Mouse (Mus musculus): ENCODE results near the gene Nubpl.
"Not testable (repeated sequence)": the region's sequence is repeated elsewhere in the genome, so short reads cannot be mapped to it uniquely, and the experiment has no call there.

Nubpl gene

DNA sequence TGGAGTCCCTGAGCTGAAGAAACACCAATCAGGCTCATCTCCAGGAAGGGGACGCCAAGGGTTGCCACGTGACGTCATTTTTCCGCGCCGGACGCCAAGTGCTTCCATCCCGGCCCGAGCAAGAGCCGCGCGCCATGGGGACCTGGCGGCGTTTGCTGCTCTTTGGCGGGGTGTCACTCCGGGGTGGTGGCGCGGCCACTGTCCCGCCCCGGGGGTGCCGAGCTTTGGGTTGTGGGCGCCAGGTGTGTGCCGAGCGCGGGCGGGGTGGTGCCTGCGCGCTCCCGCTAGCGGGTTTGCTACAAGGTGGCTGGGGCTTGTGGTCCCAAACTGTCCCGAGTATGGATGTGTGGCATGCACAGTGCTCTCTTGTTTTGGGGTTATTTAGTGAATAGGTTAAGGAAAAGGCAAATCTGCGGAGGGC lies at the start of gene Nubpl:
Gene Nubpl, plus strand, starts transcription at position 88 of the 421 bp plus-strand sequence.
- DNase-seq (ENCODE audit: low spot score in 2 of 2), result peak; percentile 82 to 95

DNA sequence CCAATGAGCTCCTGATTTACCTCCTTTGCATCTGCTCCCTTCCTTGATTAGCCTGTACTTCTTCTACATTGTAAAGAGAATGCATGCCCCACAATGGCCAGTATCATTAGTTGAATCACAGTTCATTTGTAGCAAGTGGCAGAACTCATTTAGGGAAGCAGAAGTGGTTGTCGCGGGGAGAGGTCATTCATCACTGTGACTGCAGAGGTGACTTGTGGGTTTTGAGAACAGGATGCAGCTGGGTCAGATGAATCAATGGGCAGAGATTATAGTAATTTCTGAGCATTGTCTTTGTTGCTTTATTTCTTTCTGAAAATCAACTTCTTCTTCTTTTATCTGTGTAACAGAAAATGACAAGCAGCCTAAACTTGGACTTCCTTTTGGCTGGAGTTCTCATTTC lies 48.2 kb upstream of the Nubpl start:
- DNase-seq (ENCODE audit: low spot score in 2 of 2), result no peak

DNA sequence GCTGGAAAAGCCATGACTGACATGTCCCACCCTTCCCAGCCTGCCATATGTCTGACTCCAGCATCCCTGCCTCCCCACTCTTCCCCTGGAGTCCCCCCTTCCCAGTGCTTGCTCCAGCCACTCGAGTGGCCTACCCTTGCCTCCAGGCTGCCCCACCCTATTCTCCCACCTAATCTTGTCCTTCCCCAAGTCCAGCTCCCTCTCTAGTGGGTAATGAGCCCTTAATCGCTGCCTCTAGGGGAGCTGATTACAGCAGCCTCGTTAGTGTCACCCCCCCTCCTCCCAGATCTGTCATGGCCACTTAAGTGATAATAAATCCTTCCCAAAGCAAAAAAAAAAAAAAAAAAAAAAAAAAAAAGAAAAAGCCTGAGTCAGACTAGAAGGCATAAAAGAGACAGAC lies 18.2 kb upstream of the Nubpl start:
- not testable (repeated sequence) for DNase-seq (ENCODE audit: low spot score in 2 of 2)

DNA sequence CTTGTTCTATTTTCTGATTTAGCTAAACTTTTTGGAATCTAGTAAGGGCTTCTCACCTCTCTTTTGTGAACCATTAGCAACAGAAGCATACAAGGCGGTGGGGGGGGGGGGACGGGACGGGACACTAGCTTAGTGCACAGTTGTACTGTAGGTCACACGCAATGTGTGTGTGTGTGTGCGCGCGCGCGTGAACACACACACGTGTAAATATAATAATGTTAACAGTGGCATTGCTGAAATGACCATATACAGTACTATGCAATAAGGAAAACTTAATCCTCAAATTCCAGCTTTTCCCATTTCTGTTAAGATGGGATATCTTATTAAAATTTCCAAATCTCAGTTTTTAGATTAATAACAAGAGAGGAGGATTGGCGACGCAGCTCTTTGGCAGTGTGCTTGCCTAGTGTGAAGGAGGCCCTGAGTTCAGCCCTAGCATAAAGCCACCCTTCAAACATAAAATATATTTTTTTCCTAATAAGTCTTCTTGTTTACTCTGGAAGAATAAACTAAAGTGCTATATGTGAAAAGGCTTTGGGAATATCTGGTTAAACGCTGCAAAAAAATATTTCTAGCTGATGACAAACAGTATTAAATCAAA lies 388 bp upstream of the Nubpl start:
- DNase-seq (ENCODE audit: low spot score in 2 of 2), result no peak

DNA sequence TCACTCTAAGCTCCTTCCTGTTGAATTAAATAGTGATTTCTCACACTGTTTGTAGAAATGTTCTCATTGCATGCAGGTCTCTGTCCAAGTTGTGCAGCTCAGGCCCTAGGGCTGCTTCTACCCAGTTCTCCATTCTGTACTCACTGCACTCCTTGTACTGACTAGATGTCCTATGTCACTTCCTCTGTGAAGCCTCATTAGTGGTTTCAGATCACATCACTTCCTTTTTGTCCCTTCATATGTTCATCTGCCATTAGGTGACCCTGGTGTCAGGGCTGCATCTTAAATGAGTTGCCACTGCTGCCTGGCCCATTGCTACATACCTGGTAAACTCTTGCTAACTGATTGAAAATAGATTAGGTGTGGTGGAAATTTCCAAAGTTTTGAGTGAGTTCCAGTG lies 22.7 kb downstream of the Nubpl start:
- no peak for DNase-seq (ENCODE audit: low spot score in 2 of 2)

DNA sequence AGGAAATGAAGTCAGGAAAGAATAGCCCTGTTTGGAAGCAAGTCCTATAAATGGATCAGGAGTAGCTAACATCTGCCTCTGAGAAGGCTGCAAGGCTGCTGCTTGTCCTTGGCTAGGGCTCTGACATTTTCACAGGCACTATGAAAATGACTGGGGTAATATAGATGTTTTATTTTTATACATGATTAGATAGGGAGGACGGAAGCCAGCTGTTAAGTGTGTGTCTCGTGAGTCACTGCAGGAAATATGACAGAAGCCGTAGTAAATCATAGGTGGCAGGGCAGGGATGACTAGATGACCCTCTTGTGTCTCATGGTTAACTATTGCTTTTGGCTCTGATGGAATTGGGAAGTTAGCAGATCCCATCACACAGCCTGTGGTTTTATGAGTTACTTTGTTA lies 28.9 kb downstream of the Nubpl start:
- no peak for DNase-seq (ENCODE audit: low spot score in 2 of 2)

DNA sequence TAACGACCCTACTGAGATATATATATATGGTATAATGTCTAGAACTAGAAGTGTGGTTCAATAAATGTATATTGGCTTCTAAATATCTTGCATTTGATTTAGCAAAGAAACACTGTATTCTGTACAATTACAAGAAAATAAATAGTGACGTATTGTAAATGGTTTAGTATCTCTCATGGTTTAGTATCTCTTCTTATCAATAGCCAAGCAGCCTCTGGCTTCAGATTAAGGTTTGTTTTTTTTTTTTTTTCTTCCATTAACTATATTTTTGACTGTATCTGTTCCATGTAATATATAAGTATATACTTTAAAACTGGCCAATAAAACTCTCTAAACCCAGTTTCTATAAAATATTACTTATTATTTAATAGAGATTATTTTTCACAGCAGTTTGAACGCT lies 31.5 kb downstream of the Nubpl start:
- DNase-seq (ENCODE audit: low spot score in 2 of 2), result no peak

DNA sequence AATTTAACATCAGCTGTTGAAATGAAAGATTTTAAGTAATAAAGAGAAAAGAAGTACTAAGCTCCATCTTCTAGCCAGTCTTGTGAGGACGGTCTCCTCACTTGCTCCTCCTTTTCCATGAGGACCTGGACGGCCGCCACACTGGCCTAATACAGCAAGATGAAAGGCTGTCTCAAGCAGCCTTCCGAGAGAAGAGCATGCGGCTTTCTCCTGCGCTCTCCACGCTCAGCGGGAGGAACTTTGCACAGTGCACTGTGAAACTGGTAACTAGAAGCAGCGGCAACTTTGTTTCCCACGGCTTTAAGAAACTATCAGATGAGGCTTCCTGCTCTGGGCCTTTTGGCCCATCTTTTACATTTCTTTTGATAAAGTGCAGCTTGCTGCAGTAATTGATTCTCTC lies 34.7 kb downstream of the Nubpl start:
- no peak for DNase-seq (ENCODE audit: low spot score in 2 of 2)

DNA sequence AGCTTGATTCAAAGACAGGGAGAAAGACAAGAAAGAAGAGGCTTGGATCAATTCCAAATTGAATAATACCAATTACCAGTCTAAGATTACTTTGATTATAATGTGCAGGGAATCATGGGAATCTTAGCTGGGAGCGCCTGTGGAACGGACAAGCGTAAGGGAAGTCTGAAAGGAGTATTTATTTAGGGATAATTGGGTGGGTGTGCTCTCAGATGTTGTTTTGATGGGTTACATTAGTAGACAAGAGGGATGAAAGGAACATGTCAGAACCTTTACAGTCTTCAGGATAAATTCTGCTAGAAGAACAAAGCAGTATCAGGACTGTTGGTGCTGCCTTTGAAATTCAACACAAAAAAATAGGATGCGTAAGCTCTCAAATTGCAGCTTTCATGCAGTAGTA lies 40.8 kb downstream of the Nubpl start:
- DNase-seq (ENCODE audit: low spot score in 2 of 2), result no peak

DNA sequence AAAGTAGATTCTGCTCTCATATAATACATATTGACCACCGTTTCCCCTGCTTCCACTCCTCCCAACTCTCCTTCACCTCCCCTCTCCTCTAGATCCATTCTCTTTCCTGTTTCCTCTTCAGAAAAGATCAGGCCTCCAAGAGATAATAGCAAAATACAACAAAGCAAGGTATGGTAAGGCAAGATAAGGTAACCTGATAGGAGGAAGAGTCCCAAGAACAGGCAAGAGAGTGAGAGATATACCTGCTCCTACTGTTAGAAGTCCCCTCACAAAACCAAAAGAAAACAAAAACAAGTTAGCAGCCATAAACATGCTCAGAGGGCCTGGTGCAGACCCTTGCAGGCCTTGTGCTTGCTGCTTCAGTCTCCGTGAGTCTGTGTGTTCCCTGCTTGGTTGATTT lies 49.1 kb downstream of the Nubpl start:
- DNase-seq (ENCODE audit: low spot score in 2 of 2), result no peak

DNA sequence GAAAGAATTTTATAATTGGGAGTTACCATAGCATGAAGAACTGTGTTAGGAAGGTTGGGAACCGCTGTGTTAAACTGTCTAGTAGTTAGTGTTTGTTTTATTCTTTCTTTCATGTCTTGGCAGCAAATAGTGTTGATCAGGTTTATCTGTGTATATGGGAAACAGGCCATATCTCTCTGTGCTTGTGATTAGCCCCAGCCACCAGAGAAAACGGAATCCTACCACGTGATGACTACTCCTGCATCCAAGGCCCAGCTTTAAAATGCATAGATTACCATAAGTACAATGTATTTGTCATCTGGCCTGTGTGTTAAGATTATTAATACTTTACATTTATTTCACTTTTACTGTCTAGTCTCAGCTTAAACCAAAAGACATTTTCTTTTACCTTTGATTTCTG lies 51.9 kb downstream of the Nubpl start:
- no peak for DNase-seq (ENCODE audit: low spot score in 2 of 2)

DNA sequence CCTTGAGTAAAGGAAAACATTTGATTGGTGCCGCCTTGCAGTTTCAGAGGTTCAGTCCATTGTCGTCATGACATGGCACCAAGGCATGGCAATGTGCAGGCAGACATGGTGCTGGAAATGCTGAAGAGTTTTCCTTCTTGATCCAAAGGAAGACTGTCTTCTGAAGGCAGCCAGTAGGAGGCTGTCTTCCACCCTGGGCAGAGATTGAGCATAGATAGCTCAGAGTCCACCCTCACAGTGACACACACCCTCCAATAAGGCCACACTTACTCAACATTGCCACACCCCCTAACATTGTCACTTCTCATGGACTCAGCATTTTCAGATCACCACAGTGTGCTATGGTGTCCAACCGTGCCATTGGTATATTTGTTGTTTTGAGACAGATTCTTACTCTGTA lies 54.5 kb downstream of the Nubpl start:
- no peak for DNase-seq (ENCODE audit: low spot score in 2 of 2)

DNA sequence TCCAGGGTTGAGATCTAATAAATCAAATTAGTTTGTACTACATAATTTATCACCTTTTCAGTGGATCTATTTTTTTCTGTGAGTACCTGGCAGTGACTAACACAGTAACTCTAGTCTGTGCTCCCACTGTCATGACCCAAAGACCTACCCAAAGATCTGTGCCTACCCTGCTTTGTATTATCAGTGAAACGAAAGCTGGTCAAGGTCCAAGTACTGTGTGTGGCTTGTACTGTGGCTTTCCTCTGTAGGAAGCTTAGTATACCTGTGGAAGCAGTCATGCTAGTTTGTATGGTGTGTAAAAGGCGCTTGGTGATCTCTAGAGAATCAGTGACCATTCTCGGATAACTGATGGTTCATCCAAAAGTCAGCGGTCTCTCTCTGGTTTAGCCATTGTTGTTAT lies 57.4 kb downstream of the Nubpl start:
- DNase-seq (ENCODE audit: low spot score in 2 of 2), result no peak

DNA sequence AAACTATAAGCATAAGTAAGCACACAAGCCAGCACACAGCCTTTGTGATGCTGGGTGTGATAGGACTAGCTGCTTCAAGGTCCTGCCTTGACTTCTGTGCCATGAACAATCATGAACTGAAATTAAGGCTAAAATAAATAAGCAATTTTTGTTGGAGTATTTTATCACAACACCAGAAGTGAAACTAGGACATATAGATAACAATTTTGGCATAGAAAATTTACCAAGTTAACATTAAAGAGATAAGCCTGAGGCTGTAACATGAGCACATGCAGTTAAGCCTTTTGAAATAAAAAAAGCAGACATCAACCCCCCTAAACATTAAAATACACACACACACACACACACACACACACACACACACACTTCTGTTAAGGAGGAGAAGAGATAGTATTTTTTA lies 66.9 kb downstream of the Nubpl start:
- DNase-seq (ENCODE audit: low spot score in 2 of 2), result no peak

DNA sequence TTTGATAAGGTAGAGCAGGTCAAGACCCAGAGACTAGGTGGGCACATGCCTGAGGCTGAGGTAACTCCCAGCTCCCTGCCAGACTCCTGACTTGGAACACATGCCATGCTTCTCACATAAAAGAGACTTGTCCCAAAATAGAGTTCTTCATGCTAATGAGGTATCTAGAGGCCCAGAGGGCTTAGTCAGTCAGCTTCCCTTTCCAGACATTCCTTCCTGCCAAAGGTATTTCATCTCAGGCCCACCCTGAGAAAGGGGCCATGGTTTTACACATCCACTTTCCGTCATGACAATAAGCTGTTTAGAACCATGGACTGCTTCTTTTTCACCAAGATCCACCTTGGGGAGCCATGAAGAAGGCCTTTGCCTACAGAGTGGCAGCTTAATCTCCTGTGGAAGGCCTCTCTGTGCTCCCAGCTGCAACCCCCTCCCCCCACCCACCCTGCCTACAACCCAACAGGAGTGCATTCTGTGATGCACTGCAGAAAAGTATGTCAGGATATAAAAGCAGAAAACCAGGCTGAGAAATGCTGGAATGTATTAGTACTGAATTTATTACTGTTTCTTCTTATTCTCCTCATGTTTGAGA lies 88.8 kb downstream of the Nubpl start:
- no peak for DNase-seq (ENCODE audit: low spot score in 2 of 2)

DNA sequence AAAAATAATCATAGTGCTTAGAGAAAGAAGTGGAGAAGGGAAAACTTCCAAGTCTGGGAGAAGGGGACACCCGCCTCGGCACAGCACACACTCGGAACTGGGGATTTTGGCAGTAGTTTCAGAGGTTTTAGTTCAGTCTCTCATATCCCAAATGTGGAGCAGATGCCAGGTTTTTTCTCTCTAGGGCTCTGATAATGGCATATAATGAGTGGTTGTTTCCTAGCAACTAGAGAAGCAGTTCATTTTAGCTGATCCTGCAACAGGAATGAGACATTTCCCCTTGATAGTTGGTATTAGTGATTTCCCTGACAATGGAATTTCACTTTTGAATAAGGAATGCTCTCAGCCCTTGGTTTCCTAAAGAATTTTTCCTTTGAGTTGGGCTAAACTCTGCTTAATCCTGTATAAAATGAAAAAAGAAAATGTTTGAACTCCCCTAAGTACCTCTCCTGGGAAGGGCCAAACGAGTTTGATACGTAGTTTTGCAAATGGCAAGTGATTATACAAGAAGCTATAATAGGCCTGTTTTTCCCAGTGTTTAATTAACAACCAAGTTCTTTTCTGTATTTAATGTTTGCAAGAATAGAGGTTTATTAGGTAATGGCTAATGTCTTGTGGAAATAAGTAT lies 89.5 kb downstream of the Nubpl start:
- DNase-seq (ENCODE audit: low spot score in 2 of 2), result no peak

DNA sequence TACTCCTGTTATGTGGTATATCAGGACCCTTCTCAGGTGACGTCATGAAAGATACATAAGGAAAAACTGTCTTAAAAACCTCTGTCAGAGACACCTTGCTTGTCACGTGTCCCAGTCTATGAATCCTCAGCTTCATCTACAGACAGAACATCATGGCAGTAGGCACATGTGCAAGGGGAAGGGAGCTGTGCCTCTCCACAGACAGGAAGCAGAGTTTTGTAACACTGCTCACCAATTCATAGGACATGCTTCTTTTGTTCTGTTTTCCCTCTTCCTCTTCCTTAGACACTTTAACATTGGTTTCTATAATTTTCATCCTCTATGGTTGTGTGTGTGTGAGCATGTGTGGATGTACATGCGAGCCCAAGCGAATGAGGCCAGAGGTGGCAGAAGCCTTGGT lies 100.9 kb downstream of the Nubpl start:
- no peak for DNase-seq (ENCODE audit: low spot score in 2 of 2)

DNA sequence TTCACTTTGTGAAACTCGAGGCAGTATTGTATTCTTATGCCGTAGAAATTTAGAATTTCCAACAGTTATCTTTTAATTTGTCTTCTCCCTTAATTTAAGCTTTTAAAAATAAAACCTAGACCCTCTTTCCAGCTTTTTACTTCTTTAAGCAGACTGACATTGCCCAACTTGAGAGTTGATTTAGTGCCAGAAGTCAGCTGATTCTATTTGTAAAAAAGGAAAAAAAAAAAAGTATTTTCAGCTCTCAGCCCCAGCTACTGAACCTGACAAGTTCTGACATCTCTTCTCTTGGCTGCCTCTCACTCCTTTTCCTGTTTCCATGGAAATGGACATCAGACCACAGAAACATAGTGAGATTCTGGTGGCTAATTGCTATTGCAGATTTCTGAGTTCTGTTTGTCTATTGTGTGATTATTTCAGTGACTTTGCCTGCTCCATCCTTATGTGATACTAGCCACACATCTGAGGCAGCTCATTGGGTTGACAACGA lies 111.6 kb downstream of the Nubpl start:
- DNase-seq (ENCODE audit: low spot score in 2 of 2), result no peak

DNA sequence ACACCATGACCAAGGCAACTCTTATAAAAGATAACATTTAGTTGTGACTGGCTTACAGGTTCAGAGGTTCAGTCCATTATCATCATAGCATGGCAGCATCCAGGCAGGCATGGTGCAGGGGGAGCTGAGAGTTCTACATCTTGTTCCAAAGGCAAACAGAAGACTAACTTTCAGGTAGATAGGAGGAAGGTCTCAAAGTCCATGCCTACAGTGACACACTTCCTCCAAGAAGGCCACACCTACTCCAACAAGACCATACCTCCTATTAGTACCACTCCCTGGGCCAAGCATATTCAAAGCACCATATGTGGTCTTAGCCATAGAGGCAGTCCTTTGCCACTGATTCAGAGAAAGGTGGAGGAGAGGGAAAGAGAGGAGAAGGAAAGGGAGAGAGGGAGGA lies 113.6 kb downstream of the Nubpl start:
- DNase-seq (ENCODE audit: low spot score in 2 of 2), result no peak

DNA sequence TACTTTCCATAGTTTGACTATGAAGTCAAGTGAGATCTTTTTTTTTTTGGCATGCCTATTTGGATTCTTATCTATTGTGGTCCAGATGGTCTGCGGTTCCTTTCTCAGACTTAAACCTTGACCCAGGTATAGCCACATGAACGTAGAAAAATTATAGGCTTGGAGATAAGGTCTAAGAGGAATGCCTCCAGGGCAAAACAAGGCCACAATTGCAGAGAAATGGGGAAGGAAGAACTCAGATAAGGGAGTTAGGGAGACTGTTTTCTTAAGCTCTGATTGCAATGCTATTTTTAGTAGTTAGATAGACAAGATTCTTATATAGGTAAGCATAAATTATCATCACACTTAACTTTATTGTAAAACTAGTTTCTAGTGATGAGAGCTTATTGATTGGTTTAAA lies 117.3 kb downstream of the Nubpl start:
- DNase-seq (ENCODE audit: low spot score in 2 of 2), result no peak

DNA sequence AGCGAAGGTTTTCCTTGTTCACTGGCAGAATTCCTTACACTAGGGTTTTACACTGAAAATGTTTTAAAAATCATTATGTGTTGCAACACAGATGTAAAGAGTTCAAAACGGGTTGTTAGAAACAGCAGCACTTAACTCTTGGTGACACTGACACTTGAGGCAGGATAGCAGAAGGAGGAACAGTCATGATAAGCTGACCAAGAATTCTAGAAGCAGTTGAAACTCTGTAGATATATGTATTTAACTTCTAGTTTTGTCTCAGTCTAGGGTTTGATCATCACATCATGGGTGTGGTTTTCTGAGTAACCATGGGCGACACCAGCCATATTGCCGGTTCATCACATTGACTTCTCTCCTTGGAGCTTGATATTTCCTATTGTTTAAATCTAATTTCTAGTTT lies 127.4 kb downstream of the Nubpl start:
- no peak for DNase-seq (ENCODE audit: low spot score in 2 of 2)

DNA sequence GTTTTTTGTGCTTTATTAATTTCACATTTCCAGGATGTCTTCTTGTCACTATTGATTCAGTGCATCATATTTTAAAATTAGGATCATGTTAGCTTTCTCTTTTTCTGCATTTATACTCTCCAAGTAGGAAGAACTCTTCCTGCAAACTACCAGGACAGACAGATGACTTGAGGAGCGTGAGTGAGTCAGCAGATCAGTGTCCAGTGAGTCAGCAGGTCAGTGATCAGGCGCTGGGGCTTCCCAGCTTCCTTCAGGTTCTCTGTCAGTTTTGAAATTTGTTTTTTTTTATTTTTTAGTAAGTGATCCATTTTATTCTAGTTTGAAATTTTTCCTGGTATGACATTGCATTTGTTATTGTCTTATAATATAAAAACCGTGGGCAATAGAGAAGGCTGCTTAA lies 131.2 kb downstream of the Nubpl start:
- DNase-seq (ENCODE audit: low spot score in 2 of 2), result no peak

DNA sequence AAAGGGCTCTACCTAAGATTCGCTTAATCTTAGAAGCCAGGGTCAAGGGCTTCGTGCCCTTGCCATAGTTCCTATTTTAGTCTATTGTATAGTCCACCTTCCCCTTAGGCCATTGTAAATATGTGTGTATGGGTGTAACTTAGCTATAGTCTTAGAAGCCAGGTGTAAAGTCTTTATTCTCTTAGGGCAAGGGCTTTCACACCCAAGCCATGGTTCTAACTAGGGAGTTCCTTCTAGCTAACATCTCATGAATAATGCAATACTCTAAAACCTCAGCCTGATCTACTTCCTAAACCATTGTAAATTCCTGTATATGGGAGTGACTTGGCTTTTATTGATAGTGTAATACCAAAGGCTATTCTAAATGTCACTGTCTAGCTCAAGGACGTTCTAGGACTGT lies 134.4 kb downstream of the Nubpl start:
- not testable (repeated sequence) for DNase-seq (ENCODE audit: low spot score in 2 of 2)

DNA sequence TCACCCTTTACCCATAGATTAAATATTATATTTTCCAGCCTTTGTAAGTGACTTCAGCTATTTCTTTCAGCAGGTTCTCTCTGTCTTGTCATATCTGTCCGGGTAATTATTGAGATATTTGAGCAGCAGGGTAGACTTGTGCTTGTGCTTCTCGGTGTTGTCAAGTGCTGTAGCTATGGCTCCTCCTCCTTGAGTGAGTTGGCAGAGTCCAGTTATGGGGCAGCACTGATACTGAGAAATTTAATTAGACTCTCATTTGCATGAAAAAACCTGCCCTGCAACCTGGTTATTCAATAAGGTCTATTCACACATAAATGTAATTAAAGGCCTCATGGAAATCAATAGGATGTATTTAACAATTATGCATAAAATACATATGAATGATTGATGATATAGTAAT lies 145.2 kb downstream of the Nubpl start:
- no peak for DNase-seq (ENCODE audit: low spot score in 2 of 2)

All from spleen, postnatal 10 days (tissue).